Mouse (Mus musculus): Measurements from ENCODE around the gene Vgf.

Gene Vgf

GRCm38 (mm10) chr5:137029643-137030415 lies 3.6 kb downstream of the Vgf start:
- intact Hi-C loops (cut with DNase I), result no loop called here

- intact Hi-C loops (cut with DNase I), result no loop called here
These were observed 4.2 kb downstream of the Vgf start for GRCm38 (mm10) chr5:137030416-137030810.

- intact Hi-C loops (cut with DNase I), result no loop called here
These were observed 5.2 kb downstream of the Vgf start for GRCm38 (mm10) chr5:137031076-137032032.

- intact Hi-C loops (cut with DNase I), result no loop called here
These were observed 5.8 kb downstream of the Vgf start for GRCm38 (mm10) chr5:137032033-137032421.

GRCm38 (mm10) chr5:137032641-137033074 lies 6.5 kb downstream of the Vgf start:
- intact Hi-C loops (cut with DNase I), result no loop called here

- intact Hi-C loops (cut with DNase I), result no loop called here
These were observed 10.0 kb downstream of the Vgf start for GRCm38 (mm10) chr5:137036211-137036610.

GRCm38 (mm10) chr5:137039453-137039852 lies 13.3 kb downstream of the Vgf start:
- intact Hi-C loops (cut with DNase I), result no loop called here

- intact Hi-C loops (cut with DNase I), result no loop called here
These were observed 15.2 kb downstream of the Vgf start for GRCm38 (mm10) chr5:137041442-137041841.

- intact Hi-C loops (cut with DNase I), result no loop called here
These were observed 17.8 kb downstream of the Vgf start for GRCm38 (mm10) chr5:137043997-137044396.

GRCm38 (mm10) chr5:137045402-137046323 lies 19.5 kb downstream of the Vgf start, which contains the start of gene Ap1s1:
Ap1s1 (minus strand) TSS chr5:137046135.
- intact Hi-C loops (cut with DNase I), result no loop called here

- intact Hi-C loops (cut with DNase I), result no loop called here
These were observed 20.1 kb downstream of the Vgf start for GRCm38 (mm10) chr5:137046324-137046718.

- intact Hi-C loops (cut with DNase I), result no loop called here
These were observed 20.8 kb downstream of the Vgf start for GRCm38 (mm10) chr5:137046991-137047390.

- intact Hi-C loops (cut with DNase I), result no loop called here
These were observed 24.9 kb downstream of the Vgf start for GRCm38 (mm10) chr5:137051125-137051524.

GRCm38 (mm10) chr5:137051914-137052505 lies 25.8 kb downstream of the Vgf start:
- intact Hi-C loops (cut with DNase I), result no loop called here

- intact Hi-C loops (cut with DNase I), result no loop called here
These were observed 28.1 kb downstream of the Vgf start for GRCm38 (mm10) chr5:137054299-137054698.

GRCm38 (mm10) chr5:137054873-137055272 lies 28.7 kb downstream of the Vgf start:
- intact Hi-C loops (cut with DNase I), result no loop called here

GRCm38 (mm10) chr5:137061809-137062481 lies 35.8 kb downstream of the Vgf start:
- intact Hi-C loops (cut with DNase I), result loop anchor here (2.0 kb wide), 1 partner anchor 45 kb away; no protein-coding TSS in a partner anchor

- intact Hi-C loops (cut with DNase I), result no loop called here
These were observed 36.4 kb downstream of the Vgf start for GRCm38 (mm10) chr5:137062601-137063000.

GRCm38 (mm10) chr5:137065454-137065853 lies 39.3 kb downstream of the Vgf start:
- intact Hi-C loops (cut with DNase I), result no loop called here

- intact Hi-C loops (cut with DNase I), result no loop called here
These were observed 39.7 kb downstream of the Vgf start for GRCm38 (mm10) chr5:137065923-137066322.

All from adrenal gland (tissue).